22 mouse cellular contexts compared by ENCODE assay signal in genomic region chr5:35873382-35873781, GRCm38 (mm10). TPM values are rescaled to one million over a fixed set of nuclear protein-coding genes. Genes with fewer than 3 reads are reported as not detected.
DNase-seq lines count a peak whose midpoint lies in the region; ATAC-seq and TF ChIP-seq lines count a peak whose summit lies in the region.
"Had no signal": no experiment of that assay in that cellular context is flagged by ENCODE, and none has a peak within 500 bp of the region (broad histone marks: within the 10 kb centered on the region; RNA-seq: fewer than 3 reads in every experiment).

No protein-coding gene starts in this region.

- H3K4me3 ChIP-seq in hindbrain, embryonic 11.5 days (ENCODE audit: low read depth, low read length): no peak overlapping the region
- H3K4me3 ChIP-seq in hindbrain, embryonic 13.5 days: no peak overlapping the region
- H3K4me3 ChIP-seq in kidney, embryonic 16.5 days (ENCODE audit: low read length): no peak overlapping the region
- H3K4me3 ChIP-seq in C2C12 (ENCODE audit: insufficient read depth, poor library complexity, severe bottlenecking): no peak overlapping the region
- H3K4me3 ChIP-seq: erythroblast, embryonic 14.5 days; forebrain, embryonic 15.5 days; heart, adult 2 months; left cerebral cortex, adult 2 months; midbrain, embryonic 12.5 days had no signal

- no peak overlapping the region for H3K9ac ChIP-seq in hindbrain, embryonic 11.5 days (ENCODE audit: low read depth, low read length)
- H3K9ac ChIP-seq in hindbrain, embryonic 13.5 days: no peak overlapping the region
- no peak overlapping the region for H3K9ac ChIP-seq in kidney, embryonic 16.5 days (replicated peaks; ENCODE audit: low read length)
- H3K9ac ChIP-seq: forebrain, embryonic 15.5 days; midbrain, embryonic 12.5 days had no signal

- no peak overlapping the region for H3K4me2 ChIP-seq in hindbrain, embryonic 11.5 days (replicated peaks; ENCODE audit: low read depth, low read length)
- H3K4me2 ChIP-seq in hindbrain, embryonic 13.5 days: no peak overlapping the region
- no peak overlapping the region for H3K4me2 ChIP-seq in kidney, embryonic 16.5 days (replicated peaks; ENCODE audit: low read depth, low read length)
- H3K4me2 ChIP-seq: forebrain, embryonic 15.5 days; liver, embryonic 11.5 days; midbrain, embryonic 12.5 days had no signal

- ATAC-seq in hindbrain, embryonic 11.5 days (ENCODE audit: low FRiP score): 0 out of 2 replicates have a peak, but pooled peaks have one; percentile 30
- no peak for ATAC-seq in hindbrain, embryonic 13.5 days (ENCODE audit: low FRiP score)
- no peak for ATAC-seq in kidney, embryonic 16.5 days (ENCODE audit: low FRiP score, low TSS enrichment)
- ATAC-seq: forebrain, embryonic 15.5 days; hindbrain, postnatal 0 days; Patski had no signal

- H3K27ac ChIP-seq in hindbrain, embryonic 11.5 days (ENCODE audit: low read depth, low read length): no peak overlapping the region
- no peak overlapping the region for H3K27ac ChIP-seq in hindbrain, embryonic 13.5 days
- no peak overlapping the region for H3K27ac ChIP-seq in kidney, embryonic 16.5 days (ENCODE audit: low read length)
- H3K27ac ChIP-seq: forebrain, embryonic 15.5 days; heart, adult 2 months; hindbrain, postnatal 0 days; left cerebral cortex, adult 2 months; midbrain, embryonic 12.5 days had no signal

- DNase-seq in hindbrain, embryonic 11.5 days (ENCODE audit: low spot score): no peak
- peak; percentile 24 to 56 for DNase-seq in kidney, postnatal 25 days
- DNase-seq in NIH3T3 (ENCODE audit: low read depth): peak; percentile 46
- no peak for DNase-seq in frontal cortex, postnatal 14 days (ENCODE audit: low spot score in 2 of 2)
- DNase-seq: adrenal gland, adult 8-10 months; cerebellum, adult 9-11 months; gastrocnemius, postnatal 25 days; heart, adult 2 months; kidney, postnatal 4 days; layer of hippocampus, adult 9-11 months; left cerebral cortex, postnatal 4 days; lung, adult 18-20 months had no signal

- H3K36me3 ChIP-seq in hindbrain, embryonic 11.5 days (ENCODE audit: control insufficient read depth, insufficient read depth, low read length): no peaks in the 10 kb centered on the region
- no peaks in the 10 kb centered on the region for H3K36me3 ChIP-seq in hindbrain, embryonic 13.5 days
- no peaks in the 10 kb centered on the region for H3K36me3 ChIP-seq in kidney, embryonic 16.5 days (ENCODE audit: insufficient read depth, low read length)
- H3K36me3 ChIP-seq in C2C12 (ENCODE audit: control insufficient read depth, insufficient read depth): no peaks in the 10 kb centered on the region
- H3K36me3 ChIP-seq: forebrain, embryonic 15.5 days; midbrain, embryonic 12.5 days had no signal

- no peaks in the 10 kb centered on the region for H3K79me3 ChIP-seq in C2C12 (ENCODE audit: low read depth)

- H3K4me1 ChIP-seq in hindbrain, embryonic 11.5 days (replicated peaks; ENCODE audit: control insufficient read depth, insufficient read depth, low read length): no peaks in the 10 kb centered on the region
- H3K4me1 ChIP-seq in hindbrain, embryonic 13.5 days (replicated peaks): peaks cover 12% of the 10 kb centered on the region; the same call in 1 of the 2 replicates
- H3K4me1 ChIP-seq in kidney, embryonic 16.5 days (ENCODE audit: insufficient read depth, low read length): 0 out of 2 replicates have a peak, but pooled peaks cover 3% of the 10 kb centered on the region
- H3K4me1 ChIP-seq: forebrain, embryonic 15.5 days had no signal

- TF ChIP-seq CTCF in C2C12 (IDR thresholded peaks at IDR 0.05; ENCODE audit: control insufficient read depth, insufficient read depth, insufficient read length): no peak

- no peaks in the 10 kb centered on the region for H3K79me2 ChIP-seq in C2C12 (ENCODE audit: control insufficient read depth, insufficient read depth)

- no peaks in the 10 kb centered on the region for H3K27me3 ChIP-seq in hindbrain, embryonic 11.5 days (ENCODE audit: control insufficient read depth, insufficient read depth, low read length)
- H3K27me3 ChIP-seq in hindbrain, embryonic 13.5 days: no peaks in the 10 kb centered on the region
- no peaks in the 10 kb centered on the region for H3K27me3 ChIP-seq in kidney, embryonic 16.5 days (ENCODE audit: insufficient read depth, low read length)
- no peaks in the 10 kb centered on the region for H3K27me3 ChIP-seq in C2C12 (ENCODE audit: control insufficient read depth, insufficient read depth, insufficient read length)
- H3K27me3 ChIP-seq: forebrain, embryonic 15.5 days; Patski had no signal

- H3ac ChIP-seq in C2C12 (ENCODE audit: control insufficient read depth, insufficient read length, low read depth): no peak overlapping the region

- H3K9me3 ChIP-seq in hindbrain, embryonic 11.5 days (ENCODE audit: control insufficient read depth, low read length): no peaks in the 10 kb centered on the region
- no peaks in the 10 kb centered on the region for H3K9me3 ChIP-seq in hindbrain, embryonic 13.5 days
- H3K9me3 ChIP-seq in kidney, embryonic 16.5 days (ENCODE audit: low read length): no peaks in the 10 kb centered on the region
- H3K9me3 ChIP-seq: forebrain, embryonic 15.5 days; midbrain, embryonic 12.5 days had no signal

- 24% methylated on average over 4 of the region's 4 CpGs for WGBS in hindbrain, embryonic 11.5 days
- 25% methylated on average over 4 of the region's 4 CpGs for WGBS in hindbrain, embryonic 13.5 days
- WGBS in kidney, embryonic 16.5 days: 40% methylated on average over 4 of the region's 4 CpGs

TF ChIP-seq in C2C12, 6 proteins besides CTCF, POLR2A, EP300 and RAD21:
- TF ChIP-seq MAX (IDR thresholded peaks at IDR 0.05): no peak
- TF ChIP-seq FOSL1 (IDR thresholded peaks at IDR 0.05; ENCODE audit: insufficient read depth, low read length, poor library complexity, severe bottlenecking): no peak
- no peak for TF ChIP-seq MYOG (IDR thresholded peaks at IDR 0.05; ENCODE audit: control insufficient read depth, extremely low read depth, insufficient read length)
- TF ChIP-seq USF1 (IDR thresholded peaks at IDR 0.05; ENCODE audit: low read depth): peak; percentile 26

RNA-seq across cellular contexts. Expression of gene Afap1, which starts 19.7 kb away (rescaled TPM):
- polyA plus RNA-seq in hindbrain, embryonic 11.5 days (2014; fragmentation: Nextera tagmentation; extraction: Ambion mirVana): 55.7 and 58.2 TPM in 2 replicates
- polyA plus RNA-seq in hindbrain, embryonic 13.5 days (2015; fragmentation: Nextera tagmentation; extraction: Ambion mirVana): 82.8 and 86.5 TPM in 2 replicates
- 22.8 and 28.1 TPM in 2 replicates for polyA plus RNA-seq in kidney, embryonic 16.5 days (2015; fragmentation: Nextera tagmentation; extraction: Ambion mirVana)
- polyA plus RNA-seq in C2C12 (2012; fragmentation: generic; extraction: Trizol): 9.5 TPM

Comparison
In these comparisons a context has a peak if more than half of its experiments do, and no peak if none do; other contexts are left out.
1. DNase-seq: peak in kidney, postnatal 25 days (2 of 2) and NIH3T3 (single experiment); none in hindbrain, embryonic 11.5 days (single experiment) and frontal cortex, postnatal 14 days (0 of 2).